Mouse (Mus musculus) thymus, adult 2 months (tissue): ENCODE measurements around the gene Nelfcd.

Source experiments
- CTCF ChIP-seq: fragments of 200-500 bp; IDR thresholded peaks from 2 replicates; pipeline ENCODE4 v1.5.1; 2012; ENCODE audit warnings: mild to moderate bottlenecking, control low read depth, low read length, moderate library complexity, borderline replicate concordance; ENCODE audit not compliant: control insufficient read depth, poor library complexity, insufficient read depth; ENCODE audit errors: extremely low read depth
- POLR2A ChIP-seq: fragments of 200-500 bp; IDR thresholded peaks from 2 replicates; pipeline ENCODE4 v1.6.1; 2012; ENCODE audit warnings: mild to moderate bottlenecking, low read length, control low read depth, moderate library complexity; ENCODE audit not compliant: control insufficient read depth, poor library complexity, insufficient read depth; ENCODE audit errors: extremely low read depth

- TF ChIP-seq POLR2A (no peak), CTCF (no peak)
Measured at GRCm38 (mm10) chr2:174472407-174472806, 56.8 kb downstream of the Nelfcd start.
